Mouse (Mus musculus) inflammation-experienced regulatory T-cells, adult 6 months (primary cell): ENCODE results near the gene Fbxo31. TPM values are rescaled to one million over a fixed set of nuclear protein-coding genes. Genes with fewer than 3 reads are reported as not detected.

Experiments
- ATAC-seq: one replicate; pipeline ENCODE4 v1.8.0; 2017
- polyA plus RNA-seq, 3 experiments: library from polyadenylated mRNA; unstranded; fragments of 100-300 nt; shearing (Covaris generic); gene quantifications; one replicate each; pipeline ENCODE4 v1.2.1; 2017

Gene Fbxo31
- polyA plus RNA-seq, 3 experiments from 2014 or later = 2.1 to 2.2 (median 2.2) TPM

DNA sequence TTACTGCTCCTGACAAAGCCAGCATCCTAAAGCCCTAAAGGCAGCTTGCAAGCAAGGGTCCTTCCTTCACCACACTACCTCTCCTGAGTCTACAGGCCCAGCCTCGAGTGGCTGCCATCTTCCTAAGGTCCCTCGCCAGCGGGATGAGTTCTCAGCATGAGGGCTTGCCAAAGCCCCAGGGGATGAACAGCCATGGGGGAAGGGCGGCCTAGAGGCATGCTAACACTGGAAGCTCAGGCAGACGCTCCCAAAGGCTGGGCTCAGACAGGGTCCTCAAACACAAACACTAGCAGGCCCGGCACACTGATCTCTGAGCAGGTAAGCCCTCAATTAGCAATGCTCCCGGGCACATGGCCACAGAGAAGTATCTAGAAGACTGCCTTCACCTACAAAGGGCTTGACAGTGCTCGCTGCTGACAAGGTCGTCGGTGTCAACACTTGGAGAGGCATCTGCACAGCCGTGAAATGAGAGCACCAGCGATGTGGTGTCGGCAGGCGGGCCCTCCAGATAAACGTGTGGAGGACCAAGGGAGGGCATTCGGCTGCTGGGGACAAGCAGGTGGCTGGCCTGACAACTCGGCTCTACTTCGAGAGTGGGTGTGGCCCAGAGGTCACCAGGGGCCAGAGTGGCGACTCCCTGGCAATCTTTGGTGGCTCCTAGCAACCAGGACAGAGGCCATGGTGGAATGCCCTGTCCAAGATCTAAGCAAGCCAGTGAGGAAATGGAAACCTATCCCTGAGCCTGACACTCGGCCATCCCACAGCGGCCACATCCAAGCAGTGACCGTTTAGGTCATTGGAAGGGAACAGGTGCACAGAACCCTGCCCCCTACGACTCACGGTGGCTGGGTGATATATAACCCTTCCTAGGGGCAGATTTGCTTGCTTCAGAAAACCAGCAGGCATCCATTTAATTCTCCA lies 27.3 kb downstream of the Fbxo31 start:
- ATAC-seq = no peak

DNA sequence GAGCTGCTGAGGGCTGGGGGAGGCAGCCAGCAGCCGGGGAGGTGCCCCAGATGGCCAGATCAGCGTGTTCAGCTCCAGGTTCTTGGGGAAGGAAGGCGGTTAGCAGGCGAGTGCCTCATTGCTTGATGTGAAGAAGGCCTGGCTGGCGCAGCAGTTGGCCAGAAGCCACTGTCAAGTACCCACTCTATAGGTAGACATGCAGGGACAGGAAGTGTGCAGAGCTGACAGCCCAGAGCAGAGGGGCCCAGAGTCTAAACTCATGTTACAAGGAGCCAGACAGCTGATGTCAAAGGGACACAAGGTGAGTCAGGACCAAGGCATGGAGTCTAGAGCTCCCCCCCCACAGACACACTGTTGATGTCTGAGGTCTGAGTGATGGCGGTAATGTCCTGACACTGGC lies 28.6 kb downstream of the Fbxo31 start:
- no peak for ATAC-seq

DNA sequence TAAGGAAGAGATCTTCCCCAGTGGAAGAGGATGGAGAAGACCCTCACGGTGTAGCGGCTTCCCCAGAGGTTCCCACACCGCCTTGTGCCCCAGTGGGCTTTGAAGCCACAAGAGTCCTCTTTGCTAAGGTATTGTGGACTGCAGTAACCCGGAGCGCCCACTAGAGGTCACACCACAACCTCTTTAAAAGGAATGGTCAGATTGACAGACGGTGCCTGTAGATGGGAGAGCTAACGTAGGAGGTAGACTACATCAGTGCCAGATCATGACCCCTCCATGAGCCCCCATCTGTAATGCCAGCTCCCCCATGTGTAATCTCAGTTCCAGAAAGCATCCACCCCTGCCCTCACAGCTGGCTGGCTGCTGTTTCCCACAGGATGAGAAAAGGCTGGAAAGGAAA lies 31.5 kb downstream of the Fbxo31 start:
- peak; percentile 72 for ATAC-seq

DNA sequence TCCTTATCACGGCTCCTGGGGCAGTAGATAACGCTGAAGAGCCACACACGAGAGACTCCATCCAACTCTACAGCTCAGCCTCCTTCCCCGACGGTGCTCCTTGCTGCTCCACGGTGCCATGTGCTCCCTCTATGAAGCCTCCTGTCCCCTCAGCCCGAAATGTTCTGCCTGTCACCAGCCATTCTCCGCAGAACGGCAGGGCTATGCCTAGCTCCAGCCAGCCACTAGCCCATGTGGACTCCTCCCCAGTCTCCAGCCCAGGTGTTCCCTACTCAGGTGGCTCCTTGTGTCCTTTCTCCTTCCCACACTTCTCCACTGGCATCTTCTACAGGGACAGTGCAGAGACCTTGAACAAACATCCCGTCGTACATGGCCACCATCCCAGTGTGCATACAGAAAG lies 33.7 kb downstream of the Fbxo31 start:
- ATAC-seq = no peak

DNA sequence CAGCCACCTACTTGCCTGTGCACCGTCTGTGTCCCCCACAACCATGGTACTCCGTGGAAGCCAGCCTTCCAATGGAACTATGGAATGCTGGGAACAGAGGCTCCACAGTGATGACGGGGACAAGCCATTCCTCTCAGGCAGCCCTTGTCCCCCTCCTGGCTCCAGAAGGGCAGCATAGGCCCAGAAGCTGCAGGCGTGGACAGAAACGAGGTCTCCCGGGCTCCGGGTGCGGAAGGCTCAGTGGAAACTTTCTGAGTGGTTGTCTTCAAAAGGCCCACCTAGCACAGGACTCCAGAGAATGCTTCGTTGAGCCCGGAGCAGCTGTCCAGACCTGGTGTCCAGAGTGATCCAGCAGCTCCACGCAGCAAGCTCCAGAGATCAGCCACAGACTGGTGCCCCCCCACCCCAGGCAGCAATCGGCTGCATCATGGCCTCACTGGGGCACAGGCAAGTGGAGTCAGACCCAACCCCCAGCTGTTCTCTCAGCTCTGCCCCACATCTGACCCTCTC lies 34.3 kb downstream of the Fbxo31 start, which contains the start of gene 1700018B08Rik:
Gene 1700018B08Rik, minus strand, starts transcription at position 45 of the 510 bp plus-strand sequence.
- ATAC-seq = no peak

DNA sequence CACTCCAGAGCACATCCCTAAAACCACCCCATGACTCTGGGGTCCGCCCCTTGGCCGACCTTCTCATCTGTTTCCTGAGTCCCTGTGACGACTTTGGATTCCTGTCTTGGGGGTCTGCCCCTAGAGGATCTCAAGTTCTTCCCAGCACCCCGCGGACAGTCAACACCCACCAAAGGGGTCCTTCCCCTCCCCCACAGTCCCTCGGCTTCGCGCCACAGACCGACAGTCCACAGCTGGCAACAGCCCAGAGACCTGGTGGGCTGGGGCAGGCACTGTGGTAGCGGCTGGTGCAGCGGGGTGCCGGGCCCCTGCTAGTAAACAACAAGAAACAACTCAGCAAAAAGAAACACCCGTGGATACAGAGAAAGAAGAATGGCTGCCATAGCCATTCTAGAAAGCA lies 35.7 kb downstream of the Fbxo31 start:
- no peak for ATAC-seq

DNA sequence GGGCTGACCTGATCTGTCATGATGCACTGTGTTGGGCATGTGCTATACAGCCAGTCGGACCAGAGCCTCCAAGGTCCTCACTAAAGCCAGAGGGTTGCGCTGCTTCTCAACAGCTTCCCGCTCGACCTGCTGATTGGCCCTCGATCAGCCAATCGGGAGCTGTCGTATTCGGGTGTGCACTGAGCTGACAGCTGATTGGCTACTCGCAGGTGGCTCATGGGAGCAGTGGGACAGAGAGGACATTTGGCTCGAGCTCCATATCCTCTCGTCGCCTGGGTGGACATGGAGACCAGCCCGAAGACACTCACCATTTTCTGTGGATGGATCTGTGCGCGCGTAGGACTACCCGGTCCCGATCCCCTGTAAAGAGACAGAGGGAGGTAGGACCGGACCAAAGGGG lies 36.7 kb downstream of the Fbxo31 start:
- no peak for ATAC-seq

DNA sequence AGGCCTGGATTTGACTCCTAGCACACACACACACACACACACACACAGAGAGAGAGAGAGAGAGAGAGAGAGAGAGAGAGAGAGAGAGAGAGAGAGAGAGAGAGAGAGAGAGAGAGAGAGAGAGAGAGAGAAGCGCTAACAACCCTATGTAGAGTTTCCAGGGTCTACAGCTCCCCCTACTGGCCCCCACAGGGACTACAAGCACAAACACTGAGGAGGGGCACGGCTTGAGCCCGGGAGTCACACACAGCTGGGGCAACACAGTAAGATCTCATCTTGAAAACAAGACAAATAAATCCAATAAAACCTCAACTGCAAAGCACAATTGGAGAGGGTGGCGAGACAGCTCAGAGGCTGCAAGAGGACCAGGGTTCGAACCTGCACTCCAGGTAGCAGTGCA lies 46.2 kb downstream of the Fbxo31 start:
- ATAC-seq = no peak

DNA sequence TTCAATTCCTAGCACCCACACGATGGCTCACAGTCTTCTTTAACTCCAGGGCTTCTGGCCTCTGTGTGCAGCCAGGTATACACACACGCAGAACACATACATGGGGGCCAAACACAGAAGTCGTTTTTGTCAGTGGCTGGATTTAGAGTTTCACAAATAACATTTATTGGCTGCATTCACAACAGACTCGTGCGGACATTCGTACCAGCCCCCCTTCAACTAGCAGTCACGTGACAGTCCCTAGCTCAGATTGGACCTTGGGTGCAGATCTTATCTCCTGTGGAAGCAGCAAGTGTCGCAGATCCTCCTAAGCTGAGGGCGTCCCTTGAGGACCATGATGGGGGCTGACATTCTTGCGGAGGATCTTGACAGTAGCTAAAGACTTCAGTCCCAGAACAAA lies 48.0 kb downstream of the Fbxo31 start:
- ATAC-seq = no peak

DNA sequence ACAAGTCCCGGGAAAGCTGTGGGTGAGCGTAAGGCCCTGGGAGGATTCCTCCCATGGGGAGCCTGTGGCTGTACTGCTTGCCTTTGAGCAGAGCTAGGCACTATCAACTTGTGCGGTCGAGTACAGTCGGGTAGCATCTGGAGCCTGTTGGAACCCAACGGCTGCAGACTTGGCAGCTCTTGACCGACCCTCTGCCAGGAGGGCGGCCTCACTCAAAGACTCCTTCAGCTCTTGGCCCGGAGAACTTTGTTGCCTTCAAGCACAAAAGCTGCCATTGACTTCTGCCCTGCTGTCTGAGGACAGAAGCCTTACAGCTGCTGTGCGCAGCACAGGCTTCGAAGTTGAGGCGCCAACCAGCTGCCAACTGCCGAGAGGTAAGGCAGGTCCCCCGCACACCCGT lies 49.8 kb downstream of the Fbxo31 start:
- no peak for ATAC-seq

DNA sequence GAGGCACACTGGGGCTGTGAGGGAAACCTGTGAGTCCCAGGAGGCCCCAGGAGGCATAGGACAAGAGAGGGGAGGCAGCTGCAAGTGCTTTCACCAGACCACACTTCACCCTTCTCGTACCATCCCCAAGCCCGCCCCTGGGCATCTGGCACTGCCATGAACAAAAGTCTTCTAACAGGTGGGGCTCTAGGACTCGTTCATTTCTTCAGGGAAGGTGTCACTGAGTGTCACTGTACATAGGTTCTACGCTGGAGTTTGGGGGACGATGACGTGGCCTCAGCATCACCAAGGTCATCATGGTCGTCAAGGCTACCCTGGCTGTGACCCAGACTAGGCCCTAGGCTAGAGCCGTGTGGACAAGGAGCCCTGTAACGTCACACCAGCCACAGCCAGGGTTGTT lies 50.9 kb downstream of the Fbxo31 start:
- ATAC-seq = no peak

DNA sequence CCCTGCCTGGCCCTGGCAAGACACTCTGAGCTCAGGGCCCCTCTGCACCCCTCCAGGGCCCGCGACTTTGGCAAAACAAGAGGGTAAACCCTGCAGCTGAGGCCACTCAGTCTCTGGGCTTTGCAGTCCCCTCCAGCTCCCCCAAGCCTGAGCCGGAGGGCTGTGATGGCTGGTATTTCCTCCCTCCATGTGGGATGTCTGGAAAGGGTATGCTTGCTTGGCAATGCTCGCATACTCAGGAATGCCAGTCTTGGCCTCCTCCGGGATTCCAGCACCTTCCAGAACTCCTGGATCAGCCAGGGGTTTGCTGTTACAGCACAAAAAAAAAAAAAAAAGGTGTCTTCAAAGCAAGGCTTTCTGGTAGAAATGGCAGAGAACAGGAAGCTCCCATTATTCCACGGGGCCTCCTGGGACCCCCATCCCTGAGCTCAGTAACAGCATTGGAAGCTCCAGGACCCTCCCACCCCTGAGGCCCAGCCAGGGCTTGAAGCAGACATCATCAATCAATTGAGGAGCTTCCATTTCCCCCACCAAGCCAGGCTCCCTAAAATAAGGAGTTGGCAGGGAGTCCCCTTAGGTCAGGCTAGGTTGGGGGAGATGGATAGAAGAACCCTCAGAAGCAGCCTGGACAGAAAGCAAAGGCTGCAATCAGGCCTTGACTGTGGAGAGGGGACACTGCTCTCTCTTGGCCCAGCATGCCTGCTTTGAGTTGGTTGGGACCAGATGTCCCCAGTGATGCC lies 51.6 kb downstream of the Fbxo31 start:
- ATAC-seq = no peak

DNA sequence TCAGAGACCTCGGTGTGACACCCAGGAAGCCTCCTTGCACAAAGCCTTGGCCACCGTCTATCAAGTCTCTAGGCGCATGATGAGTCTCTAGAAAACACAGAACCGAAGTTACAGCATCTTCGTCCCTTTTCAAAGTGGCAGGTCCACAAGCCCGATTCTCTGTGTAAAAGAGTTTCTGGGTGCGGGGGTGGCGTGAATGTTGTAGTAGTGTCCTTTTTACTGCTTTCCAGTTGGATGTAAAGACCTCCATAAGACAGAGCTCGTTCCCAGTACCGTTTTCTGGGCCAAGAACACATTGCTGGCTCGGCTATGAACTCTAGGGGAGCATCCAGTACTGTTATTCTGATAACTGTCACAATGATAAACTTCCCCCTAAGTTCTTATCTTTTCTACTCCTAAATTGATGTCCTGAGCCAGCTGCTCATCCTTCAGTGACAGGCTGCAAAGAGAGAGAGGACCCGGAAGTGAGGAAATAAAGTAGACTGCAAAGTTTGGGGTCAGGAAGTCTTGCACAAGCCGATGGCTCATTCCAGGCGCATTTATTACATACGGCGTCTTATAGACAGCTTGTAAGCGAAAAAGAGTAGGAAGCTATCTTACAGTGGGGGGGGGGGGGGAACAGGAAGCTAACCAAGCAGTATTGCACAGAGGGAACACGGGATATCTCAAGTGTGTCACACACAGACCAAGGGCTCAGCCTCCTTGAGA lies 53.3 kb downstream of the Fbxo31 start:
- ATAC-seq = no peak

DNA sequence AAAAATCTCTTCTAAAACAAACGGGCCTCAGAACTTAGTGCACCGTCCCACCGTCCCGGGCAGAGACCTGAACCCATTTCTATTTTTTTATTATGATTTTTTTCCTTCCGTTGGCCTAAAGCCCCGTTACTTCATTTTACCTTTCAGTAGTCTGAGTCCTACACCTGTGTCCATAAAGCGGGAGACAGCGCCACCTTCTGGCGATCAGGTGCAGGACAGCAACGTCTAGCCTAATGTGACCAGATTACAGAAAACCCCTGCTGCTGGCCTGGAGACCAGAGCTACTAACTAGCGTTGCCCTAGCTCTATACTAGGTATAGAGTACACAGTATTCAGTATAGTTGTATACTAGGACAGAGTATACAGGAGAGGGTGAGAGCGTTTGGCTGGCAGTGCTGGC lies 65.2 kb downstream of the Fbxo31 start:
- peak; percentile 41 for ATAC-seq

DNA sequence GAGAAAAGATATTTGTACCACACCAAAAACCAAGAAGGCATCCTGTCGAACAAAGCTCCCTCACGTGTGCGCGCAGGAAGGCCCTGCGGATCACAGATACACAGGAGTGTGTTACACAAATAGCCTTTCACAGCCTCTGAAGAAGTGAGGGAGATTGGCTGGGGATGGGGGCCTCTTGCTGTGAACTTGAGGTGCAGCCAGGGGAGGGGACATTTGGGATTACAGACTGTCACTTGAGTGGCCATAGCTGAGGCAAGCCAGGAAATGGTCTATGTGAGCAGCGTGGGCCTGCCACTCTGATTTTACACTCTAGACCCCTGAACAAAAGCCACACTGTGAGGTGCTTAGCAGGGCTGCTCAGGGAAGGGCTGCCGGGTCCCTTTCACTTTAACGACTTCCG lies 66.9 kb downstream of the Fbxo31 start:
- ATAC-seq = no peak

Other genes with a start within 250 kb of the Fbxo31 start
- gene 1700018B08Rik, start 34.5 kb downstream of the Fbxo31 start, polyA plus RNA-seq = not detected
- gene Map1lc3b, start 11.6 kb upstream of the Fbxo31 start, polyA plus RNA-seq = 100 to 1,000 TPM; 453 to 467 (median 467) TPM
- gene Zcchc14, start 74.1 kb upstream of the Fbxo31 start, polyA plus RNA-seq = 1 to 10 TPM in 1 of 3 experiments, under 1 TPM in 2; 0.09 to 1.0 (median 0.22) TPM
- not detected for gene Jph3, start 150.8 kb upstream of the Fbxo31 start, polyA plus RNA-seq